Mouse (Mus musculus): Measurements from ENCODE around the gene Arid1a.

Arid1a gene

GRCm38 (mm10) chr4:133756514-133757268 is at the start of gene Arid1a:
Gene Arid1a, minus strand, starts transcription at chr4:133756769.
- peak; percentile 91 for DNase-seq

- peak; percentile 76 to 79 for DNase-seq
These were observed 48.1 kb upstream of the Arid1a start for GRCm38 (mm10) chr4:133804401-133805263.

GRCm38 (mm10) chr4:133800589-133800988 is 44.0 kb upstream of the Arid1a start:
- DNase-seq, result peak; percentile 18 to 38

- DNase-seq, result no peak
These were observed 36.7 kb upstream of the Arid1a start for GRCm38 (mm10) chr4:133793269-133793668.

- DNase-seq, result peak; percentile 63 to 67
These were observed 18.3 kb upstream of the Arid1a start for GRCm38 (mm10) chr4:133774570-133775554.

- no peak for DNase-seq
These were observed 12.6 kb upstream of the Arid1a start for GRCm38 (mm10) chr4:133769157-133769556.

- no peak for DNase-seq
These were observed 6.5 kb upstream of the Arid1a start for GRCm38 (mm10) chr4:133763112-133763511.

- no peak for DNase-seq
These were observed 3.1 kb upstream of the Arid1a start for GRCm38 (mm10) chr4:133759659-133760058.

GRCm38 (mm10) chr4:133757269-133757835 is 783 bp upstream of the Arid1a start:
- DNase-seq, result peak; percentile 76 to 77

GRCm38 (mm10) chr4:133755861-133756371 is 653 bp downstream of the Arid1a start:
- DNase-seq, result no peak

- DNase-seq, result no peak
These were observed 1.5 kb downstream of the Arid1a start for GRCm38 (mm10) chr4:133754871-133755765.

GRCm38 (mm10) chr4:133754238-133754637 is 2.3 kb downstream of the Arid1a start:
- DNase-seq, result peak; percentile 97

- DNase-seq, result peak; percentile 49 to 62
These were observed 3.0 kb downstream of the Arid1a start for GRCm38 (mm10) chr4:133753375-133754190.

- DNase-seq, result peak; percentile 70 to 72
These were observed 3.9 kb downstream of the Arid1a start for GRCm38 (mm10) chr4:133752449-133753374.

GRCm38 (mm10) chr4:133751521-133752448 is 4.8 kb downstream of the Arid1a start:
- DNase-seq, result peak; percentile 30 to 40

GRCm38 (mm10) chr4:133750184-133750775 is 6.3 kb downstream of the Arid1a start:
- no peak for DNase-seq

- DNase-seq, result no peak
These were observed 21.3 kb downstream of the Arid1a start for GRCm38 (mm10) chr4:133735282-133735681.

Measured in B cell, adult 2 months (primary cell).